Mouse (Mus musculus) embryo, embryonic 10.5 days (tissue): ENCODE results near the gene Map1b.
A peak's percentile ranks its signal among the peaks of the same experiment; 100 is the strongest.

Experiments
- DNase-seq: peaks from one replicate; pipeline ENCODE4 v3.0.0-alpha.2; 2015; ENCODE audit warnings: low spot score

Map1b gene

DNA sequence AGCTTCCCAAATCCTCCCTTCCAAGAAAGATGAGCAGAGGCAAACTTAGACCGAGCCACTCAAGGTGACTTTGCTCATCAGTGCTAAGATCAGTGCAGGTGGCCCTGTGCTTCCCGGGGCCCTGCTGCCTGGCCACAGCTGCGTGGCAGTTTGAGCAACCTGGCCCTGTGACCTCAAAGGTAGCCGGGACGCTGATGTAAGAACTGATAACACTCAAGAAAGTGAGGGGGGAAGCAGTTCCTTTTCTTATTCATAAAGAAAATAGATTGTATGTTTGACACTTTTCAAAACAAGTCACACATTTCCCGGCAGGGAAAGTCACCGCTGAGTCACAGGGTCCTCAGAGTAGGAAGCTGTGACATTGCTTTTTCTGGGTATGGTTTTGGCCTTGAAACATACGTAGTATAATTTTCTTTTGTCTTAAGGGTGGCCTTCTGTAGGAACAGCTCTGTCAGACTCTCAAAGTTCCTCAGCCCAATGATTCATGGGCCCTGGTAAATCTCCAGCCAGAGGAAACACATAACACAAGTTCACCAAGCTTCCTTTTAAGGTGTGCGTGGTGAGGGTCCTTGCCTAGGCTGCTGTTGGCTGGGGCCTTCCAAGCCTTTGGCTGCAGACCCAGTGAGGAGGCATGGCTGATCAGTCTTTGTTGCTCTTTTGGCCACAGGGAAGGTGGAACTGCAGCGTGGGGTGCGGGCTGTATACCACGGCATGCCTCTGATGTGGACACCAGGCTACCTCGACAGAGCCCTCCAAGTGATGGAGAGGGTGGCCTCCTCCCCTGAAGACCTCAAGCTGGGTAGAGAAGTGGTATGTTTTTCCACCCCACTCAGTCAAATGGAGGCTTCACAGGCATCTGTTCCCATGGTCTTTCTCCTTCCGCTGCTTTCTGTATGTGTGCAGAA is 105.5 kb downstream of the Map1b start:
- no peak for DNase-seq

DNA sequence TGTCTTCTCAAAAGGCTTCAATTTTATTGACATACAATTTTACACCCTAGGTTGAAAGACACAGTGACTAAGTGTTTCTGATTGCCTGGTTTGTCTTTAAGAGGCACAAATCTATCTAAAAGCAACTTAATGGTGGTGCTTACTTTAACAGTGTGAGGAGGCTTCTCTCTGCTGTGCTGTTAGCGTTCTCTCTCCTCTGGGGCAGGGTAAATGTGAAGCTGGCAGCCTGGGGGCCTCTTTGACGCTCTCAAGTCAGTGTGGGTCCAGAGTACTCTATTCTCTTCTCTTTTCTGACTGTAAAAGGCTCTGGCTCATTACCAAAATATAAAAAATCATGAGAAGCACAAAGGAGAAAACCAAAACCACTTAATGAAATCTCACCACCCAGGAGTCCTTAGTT is 107.1 kb downstream of the Map1b start:
- DNase-seq = no peak

DNA sequence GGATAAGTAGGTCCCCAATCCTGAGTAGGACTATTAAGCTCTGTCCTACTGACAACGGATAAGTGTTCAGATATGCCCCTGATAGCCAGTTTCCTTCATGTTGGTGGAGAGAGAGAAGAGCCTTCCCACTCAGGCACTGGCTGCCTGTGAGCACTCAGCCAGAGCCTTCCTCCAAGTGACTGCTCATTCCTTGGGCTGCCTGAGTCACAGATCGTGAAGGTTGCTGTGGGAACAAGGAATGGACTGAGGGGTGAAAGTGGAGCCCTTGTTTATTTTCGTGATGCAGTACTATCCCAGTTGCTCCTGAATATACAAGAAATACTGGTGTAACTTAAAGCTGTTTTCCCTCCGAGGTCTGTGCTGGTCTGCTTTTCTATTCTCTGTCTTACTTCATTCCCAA is 117.0 kb downstream of the Map1b start:
- DNase-seq = no peak

DNA sequence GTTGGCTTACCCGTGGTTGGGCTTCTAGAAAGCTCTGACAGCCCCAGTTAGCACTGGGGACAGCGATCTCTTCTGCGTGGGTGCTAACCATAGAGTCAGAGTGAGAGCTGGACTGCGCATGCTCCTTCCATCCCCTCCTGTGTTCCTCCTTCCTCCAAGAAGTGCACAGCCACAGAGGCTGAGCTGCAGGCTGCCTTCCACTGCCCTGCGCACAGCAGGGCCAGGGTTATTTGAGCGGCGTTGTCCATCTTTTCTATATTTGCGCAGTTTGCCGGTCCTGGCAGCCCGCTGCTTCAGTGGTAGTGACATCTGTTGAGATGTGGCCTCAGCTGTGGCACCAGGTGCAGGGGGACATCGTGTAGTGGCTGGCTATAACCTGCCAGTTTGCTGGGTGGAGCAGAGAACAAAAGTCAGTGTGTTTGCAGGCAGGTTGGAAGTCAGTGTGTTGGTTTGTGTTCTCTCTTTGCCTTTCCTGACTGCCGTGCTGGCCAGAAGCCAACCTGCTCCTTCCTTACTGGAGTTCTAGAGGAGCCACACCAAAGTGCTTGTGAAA is 118.1 kb downstream of the Map1b start:
- no peak for DNase-seq

DNA sequence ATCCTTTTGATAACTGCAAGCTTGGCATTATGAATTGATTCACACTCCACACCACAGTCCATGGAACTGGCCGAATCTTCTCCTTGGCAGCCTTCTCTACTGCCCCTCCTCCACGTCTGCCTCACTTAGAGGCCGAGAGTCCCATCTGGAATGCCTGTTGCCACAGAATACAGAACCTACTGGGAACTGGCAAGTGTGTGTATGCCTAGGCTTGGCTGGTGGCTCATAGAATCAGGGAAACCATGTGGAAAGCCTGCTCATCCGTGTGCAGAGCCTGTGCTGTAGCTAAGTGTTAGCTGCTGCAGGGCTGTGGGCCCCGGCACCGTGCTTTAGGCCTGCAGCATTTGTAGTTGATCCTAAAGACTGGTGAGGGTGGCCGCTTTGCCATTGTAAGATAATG is 119.1 kb downstream of the Map1b start:
- peak; percentile 24 for DNase-seq

DNA sequence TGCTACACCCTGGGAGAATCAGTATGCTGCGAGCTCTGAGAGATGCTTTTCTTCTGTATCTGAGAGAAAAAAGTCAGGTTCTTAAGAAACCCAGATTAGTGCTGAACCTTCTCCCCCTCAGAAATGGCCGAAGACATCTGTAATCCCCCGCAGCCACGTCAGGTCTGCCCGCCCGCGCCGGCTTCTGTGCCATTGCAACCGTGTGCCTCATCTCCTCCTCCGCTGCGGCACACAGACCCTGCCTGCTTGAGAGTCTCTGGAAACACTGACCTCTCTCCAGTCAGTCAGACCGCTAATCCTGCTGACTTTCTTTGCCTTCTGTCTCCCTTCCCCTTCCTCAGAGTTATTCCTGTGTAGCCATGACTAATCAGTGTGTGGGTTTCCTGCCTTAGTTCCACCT is 120.8 kb downstream of the Map1b start:
- peak; percentile 55 for DNase-seq

DNA sequence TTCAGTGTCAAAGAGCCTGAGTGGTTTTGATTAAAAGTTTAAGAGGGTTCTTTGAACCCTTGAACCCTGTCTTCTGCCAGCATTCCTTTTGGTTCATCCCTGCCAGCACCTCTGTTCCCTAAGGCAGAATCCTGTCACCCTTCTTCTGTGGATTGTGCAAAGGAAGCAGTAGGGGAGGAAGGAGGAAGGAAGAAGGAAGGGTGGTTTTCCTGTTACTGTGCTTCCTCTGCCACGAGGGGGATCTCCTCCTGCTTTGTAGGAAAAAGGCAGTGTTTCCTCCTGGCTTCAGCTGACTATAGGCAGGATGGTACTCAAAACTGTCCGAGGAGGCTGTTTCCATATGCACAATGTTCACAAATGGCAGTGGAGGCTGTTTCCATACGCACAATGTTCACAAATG is 121.6 kb downstream of the Map1b start:
- no peak for DNase-seq

DNA sequence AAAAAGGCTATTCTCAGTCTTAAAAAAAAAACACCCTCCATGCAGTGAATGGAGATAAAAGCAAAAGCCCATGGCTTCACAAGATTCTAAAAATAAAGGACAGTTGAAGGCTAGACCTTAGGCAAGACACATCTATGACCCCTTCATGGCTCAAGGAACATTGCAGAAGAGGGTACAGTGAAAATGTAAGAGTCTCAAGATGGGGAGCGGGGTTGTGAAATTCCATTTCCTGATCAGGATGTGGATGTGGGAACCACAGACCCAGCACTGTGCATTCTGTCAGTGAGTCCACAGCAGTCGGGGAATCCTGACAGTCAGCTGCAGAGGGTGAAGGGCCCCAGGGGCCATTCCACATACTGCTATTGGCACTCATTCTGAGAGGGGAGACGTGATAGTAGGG is 123.2 kb downstream of the Map1b start:
- no peak for DNase-seq

DNA sequence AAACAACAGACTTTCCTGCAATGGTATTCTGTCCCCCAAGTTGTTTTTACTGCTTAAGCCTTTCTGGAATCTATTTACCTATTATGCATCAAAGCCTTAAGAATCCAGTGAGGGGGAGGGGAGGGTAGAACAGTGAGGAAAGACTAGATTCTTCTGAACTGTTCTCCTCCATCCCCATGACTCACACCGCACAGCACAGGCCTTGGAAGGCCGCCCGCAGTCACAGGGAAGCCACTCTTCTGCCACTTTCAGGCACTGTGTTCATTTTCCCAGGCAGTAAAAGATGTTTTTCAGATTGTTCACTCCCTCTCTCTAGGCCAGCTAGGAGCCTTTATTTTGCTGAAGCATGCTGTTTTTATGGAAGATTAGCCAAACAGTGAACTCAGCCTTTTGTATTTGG is 124.9 kb downstream of the Map1b start:
- no peak for DNase-seq

DNA sequence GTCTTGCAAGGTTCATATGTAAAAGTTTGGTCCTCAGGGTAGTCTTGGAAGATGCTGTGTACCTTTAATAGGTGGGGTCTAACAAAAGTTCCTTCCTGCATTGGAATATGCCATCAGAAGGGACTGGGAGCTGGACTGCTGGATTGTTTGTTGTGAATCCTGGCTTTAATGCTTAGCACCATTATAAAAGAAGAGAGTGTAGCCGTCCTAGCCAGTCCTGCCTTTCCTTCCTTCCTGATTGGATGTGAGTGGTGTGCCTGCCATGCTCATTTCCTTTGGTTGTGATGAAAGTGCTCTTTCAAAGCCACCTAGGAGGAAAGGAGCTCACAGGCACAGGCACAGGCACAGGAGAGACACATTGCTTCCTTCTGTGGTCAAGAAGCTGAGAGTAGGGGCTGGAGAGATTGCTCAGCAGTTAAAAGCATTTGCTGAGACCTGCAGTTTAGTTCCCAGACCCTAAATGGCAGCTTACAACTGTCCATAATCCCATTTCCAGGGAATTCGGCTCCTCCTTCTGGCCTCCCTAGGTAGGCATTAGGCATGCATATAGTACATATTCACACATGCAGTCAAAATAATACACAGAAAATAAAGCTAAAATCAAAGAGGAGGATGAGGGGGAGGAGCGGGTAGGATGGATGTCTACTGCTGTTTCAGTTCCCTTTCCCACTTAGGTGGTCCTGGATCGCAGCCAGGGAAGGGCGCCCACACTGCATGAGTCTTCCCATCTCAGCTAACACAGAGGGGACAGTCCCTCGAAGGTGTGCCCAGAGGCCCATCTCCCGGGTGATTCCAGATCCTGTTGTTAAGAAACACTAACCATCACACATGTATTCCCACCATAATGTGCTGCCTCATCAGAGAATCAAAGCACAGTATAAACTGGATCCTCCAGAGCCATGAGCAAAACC is 128.2 kb downstream of the Map1b start:
- DNase-seq = no peak

DNA sequence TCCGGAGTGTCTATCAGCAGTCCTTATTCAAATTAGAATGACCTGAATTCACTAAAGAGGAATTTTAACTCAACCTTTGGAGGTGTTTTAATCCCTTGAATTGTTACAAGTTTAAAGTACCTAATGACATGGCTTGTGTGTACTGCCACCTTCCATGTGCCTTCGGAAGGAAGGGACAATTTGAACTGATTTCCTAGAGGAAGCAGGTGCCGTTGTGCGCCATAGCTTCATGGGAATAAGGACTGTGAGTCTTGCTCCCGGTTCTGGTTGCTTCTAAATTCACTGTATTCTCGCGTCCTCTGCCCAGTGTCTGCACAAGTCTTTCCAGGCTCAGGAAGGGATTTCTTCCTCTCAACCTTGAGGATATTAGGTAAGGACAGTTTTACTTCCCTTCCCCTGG is 130.0 kb downstream of the Map1b start:
- no peak for DNase-seq

DNA sequence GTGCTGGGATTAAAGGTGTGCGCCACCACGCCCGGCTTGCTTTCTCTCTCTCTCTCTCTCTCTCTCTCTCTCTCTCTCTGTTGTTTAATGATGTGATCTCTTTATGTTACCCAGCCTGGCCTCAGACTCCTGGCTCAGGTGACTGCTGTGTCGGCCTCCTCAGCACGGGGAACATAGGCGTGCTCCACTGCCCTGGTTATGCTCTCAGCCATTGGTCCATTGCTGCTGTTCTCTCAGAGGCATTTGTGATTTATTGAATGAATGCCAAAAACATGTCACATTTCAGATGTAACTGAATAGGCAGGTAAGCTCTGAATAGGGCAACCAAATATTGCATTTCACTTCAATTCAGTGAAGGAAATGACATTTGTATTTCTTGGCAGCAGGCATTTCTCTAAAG is 130.4 kb downstream of the Map1b start:
- no peak for DNase-seq

DNA sequence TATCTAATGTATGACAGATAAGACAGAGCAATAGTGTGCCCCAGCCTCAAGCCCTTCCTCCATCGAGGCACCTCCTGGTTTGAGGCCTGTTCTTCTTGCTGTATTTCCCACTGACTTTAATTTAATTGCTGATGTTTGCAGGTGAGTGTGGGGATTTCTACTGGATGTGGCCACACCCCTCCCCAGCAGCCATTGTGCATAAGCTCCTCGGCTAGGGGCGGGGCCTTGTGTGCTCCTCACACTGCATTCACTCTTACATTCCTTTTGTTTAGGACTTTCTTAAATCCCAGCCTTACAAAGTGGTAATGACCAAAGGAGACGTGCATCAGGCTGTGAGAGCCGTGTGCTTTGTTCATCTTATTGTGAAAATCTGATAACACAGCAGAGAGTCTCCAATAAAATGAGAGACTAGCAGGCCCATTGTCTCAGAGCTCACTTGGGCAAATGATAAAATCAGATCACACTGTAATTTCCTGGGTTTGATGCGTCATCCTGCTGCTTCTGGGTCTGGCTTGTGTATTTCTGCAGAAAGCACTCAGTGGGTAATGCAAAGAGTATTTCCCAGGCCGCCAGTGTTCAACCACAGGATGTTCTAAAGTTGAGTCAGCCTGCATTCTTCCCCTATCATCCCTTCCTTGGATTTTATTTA is 131.7 kb downstream of the Map1b start:
- no peak for DNase-seq

DNA sequence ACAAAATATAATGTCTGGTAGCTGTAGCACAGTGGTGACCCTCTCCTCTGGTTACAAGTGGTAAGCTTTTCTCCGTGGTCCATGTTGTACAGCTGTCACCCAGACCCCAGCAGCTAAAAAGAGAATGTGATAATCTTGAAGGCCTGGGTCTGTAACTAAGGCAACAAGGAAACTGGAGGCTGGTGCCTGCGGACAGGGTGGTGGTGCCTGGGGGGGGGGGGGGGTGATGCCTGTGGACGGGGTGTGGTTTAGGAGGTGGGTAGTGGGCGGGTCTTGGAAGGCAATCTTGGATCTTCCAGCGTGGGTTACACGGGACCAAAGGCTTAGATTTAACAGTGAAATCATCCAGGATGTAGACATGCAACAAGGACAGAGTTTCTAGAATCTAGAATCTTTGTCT is 134.0 kb downstream of the Map1b start:
- DNase-seq = no peak

DNA sequence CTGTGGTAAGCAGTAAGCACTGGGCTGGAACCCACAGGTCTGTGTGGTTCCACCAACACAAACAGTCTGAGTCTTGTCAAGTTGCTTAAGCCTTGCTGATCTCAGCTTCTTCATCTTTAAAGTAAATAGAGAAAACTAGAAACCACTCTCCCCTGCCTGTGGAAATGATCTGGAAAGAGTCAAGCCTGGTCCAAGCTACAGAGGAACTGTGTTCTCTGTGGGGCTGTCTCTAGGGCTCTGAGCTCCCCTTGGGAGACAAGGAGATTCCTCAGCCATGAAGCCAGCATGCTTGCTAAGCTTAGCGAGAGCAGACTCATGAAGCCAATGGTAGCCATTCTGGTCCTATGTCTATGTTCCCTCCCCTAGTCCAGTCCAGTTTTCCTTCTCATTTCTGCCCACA is 138.1 kb downstream of the Map1b start:
- DNase-seq = no peak

DNA sequence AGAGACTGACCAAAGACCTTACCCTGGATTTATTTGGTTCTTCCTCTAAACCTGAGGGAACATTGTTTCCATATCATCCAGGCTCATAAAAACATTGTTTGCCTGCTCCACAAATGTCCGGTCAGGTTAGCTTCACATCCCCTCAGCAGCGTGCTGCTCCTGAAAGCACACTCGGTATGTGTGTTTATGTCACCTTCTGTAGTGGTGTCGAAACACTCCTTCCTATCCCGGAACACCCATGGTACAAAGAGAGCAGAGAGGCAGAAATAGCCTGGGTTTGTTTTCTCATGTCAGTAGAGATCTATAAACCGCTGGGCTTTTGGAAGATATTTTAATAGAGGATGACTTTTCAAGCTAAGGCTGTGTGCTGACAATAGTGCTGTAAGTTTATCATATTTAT is 139.3 kb downstream of the Map1b start:
- no peak for DNase-seq

DNA sequence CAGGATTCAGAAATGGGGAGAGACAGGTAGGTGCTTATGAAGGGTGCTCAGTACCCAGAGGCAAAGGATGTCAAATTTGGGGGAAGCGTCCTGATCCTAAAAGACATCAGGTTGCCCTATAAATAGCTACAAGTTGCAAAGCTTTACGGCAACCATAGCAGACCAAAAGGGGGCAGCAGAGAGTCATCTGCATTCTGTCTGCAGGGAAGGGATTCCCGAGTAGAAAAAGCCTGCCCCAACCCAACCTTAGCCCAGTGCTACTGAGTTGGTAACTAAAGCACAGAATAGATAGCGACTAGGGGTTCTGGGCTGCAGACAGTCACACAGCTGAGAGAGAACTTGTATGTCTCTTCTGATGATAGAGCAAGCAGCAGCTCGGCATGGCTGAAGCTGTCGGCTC is 140.8 kb downstream of the Map1b start:
- DNase-seq = peak; percentile 92

DNA sequence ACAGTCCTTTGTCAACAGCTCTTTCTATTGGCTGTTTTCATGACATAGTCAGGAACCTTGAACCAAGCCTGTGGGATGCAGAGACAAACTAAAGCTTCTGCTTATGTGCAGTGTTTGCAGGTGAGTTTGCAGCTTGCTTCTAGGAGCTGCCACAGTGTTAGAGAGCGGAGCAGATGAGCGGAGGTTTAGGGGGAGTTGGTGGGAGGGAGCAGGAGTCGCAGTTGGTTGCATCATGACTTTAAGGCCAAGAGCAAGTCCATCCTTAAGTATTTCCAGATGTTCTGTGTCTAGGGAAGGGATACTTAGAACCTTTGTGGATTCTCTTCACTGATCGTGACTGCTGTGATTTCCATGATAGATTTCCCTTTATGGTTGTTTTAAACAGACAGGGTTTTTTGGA is 142.1 kb downstream of the Map1b start:
- peak; percentile 40 for DNase-seq

DNA sequence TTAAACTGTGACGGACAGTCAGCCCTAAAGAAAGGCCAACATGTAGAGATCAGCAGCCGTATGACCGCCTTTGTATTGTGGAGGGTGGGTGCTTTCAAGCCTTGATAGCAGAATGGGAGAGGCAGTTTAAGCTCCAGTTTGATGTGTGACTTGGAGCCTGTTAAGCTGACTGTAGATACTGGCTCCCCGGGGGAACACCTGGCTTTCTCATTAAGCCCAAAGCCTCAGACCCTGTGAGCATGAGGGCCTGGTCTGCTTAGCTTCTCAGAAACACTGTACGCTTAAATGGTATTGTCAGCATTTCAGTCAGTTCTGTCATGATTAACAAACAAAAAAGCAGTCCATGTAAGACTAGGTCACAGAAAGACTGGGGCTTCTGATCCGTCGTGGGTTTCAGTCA is 142.7 kb downstream of the Map1b start:
- peak; percentile 19 for DNase-seq
